Mouse (Mus musculus): ENCODE data around the gene Sipa1l2. TPM values are rescaled to one million over a fixed set of nuclear protein-coding genes. Genes with fewer than 3 reads are reported as not detected.

The Sipa1l2 gene
- polyA plus RNA-seq, 1 experiment: 0.01 TPM

- TF ChIP-seq GATA1 (IDR thresholded peaks at IDR 0.05; ENCODE audit: low read length): no peak
- TF ChIP-seq TAL1 (IDR thresholded peaks at IDR 0.05; ENCODE audit: low read length): no peak
- Histone ChIP-seq H3K4me3 (replicated peaks) (no peak overlapping the region), H3K36me3 (ENCODE audit: control insufficient read depth) (no peaks in the 10 kb centered on the region), H3K27me3 (ENCODE audit: control insufficient read depth) (no peaks in the 10 kb centered on the region), H3K4me1 (ENCODE audit: control insufficient read depth) (no peaks in the 10 kb centered on the region), H3K9me3 (ENCODE audit: control insufficient read depth, low read length) (no peaks in the 10 kb centered on the region)
Measured at GRCm38 (mm10) chr8:125586587-125586986, 17.0 kb upstream of the Sipa1l2 start.

- Histone ChIP-seq H3K4me1 (ENCODE audit: control insufficient read depth) (no peaks in the 10 kb centered on the region), H3K9me3 (ENCODE audit: control insufficient read depth, low read length) (no peaks in the 10 kb centered on the region), H3K4me3 (replicated peaks) (no peak overlapping the region), H3K27me3 (ENCODE audit: control insufficient read depth) (no peaks in the 10 kb centered on the region), H3K36me3 (ENCODE audit: control insufficient read depth) (no peaks in the 10 kb centered on the region)
- TF ChIP-seq TAL1 (IDR thresholded peaks at IDR 0.05; ENCODE audit: low read length) (no peak), GATA1 (IDR thresholded peaks at IDR 0.05; ENCODE audit: low read length) (no peak)
Measured at GRCm38 (mm10) chr8:125584276-125584675, 14.7 kb upstream of the Sipa1l2 start.

DNA sequence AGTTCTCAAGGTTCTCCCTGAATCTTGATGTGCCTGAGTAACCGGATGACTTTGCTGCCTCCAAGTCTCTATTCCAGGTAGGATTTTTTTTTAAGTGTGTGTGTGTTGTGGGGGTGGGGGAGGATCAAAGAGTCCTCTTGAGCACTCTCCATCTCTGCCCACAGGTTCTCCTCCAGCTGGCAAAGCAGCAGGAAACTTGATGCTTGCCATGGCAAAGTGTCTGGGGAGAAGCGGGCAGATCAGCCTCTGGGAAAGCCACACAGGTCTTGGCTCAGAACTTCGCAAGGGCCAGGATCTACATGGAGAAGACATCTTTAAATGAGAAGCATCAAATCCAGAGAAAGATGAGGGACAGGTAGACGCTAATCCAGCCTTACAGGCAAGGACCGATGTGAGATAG is 10.8 kb upstream of the Sipa1l2 start:
- TF ChIP-seq GATA1 (IDR thresholded peaks at IDR 0.05; ENCODE audit: low read length) (no peak), TAL1 (IDR thresholded peaks at IDR 0.05; ENCODE audit: low read length) (no peak)
- Histone ChIP-seq H3K9me3 (ENCODE audit: control insufficient read depth, low read length) (no peaks in the 10 kb centered on the region; the same call in 1 of the 2 replicates), H3K36me3 (ENCODE audit: control insufficient read depth) (no peaks in the 10 kb centered on the region), H3K27me3 (ENCODE audit: control insufficient read depth) (no peaks in the 10 kb centered on the region), H3K4me3 (replicated peaks) (no peak overlapping the region), H3K4me1 (ENCODE audit: control insufficient read depth) (no peaks in the 10 kb centered on the region)

- TF ChIP-seq GATA1 (IDR thresholded peaks at IDR 0.05; ENCODE audit: low read length) (no peak), TAL1 (IDR thresholded peaks at IDR 0.05; ENCODE audit: low read length) (no peak)
- Histone ChIP-seq H3K36me3 (ENCODE audit: control insufficient read depth) (no peaks in the 10 kb centered on the region), H3K4me1 (ENCODE audit: control insufficient read depth) (no peaks in the 10 kb centered on the region), H3K4me3 (replicated peaks) (no peak overlapping the region), H3K27me3 (ENCODE audit: control insufficient read depth) (peaks cover under 1% of the 10 kb centered on the region), H3K9me3 (ENCODE audit: control insufficient read depth, low read length) (peaks cover under 1% of the 10 kb centered on the region; the same call in 1 of the 2 replicates)
Measured at GRCm38 (mm10) chr8:125576127-125576526, 6.5 kb upstream of the Sipa1l2 start.

- Histone ChIP-seq H3K9me3 (ENCODE audit: control insufficient read depth, low read length) (peaks cover 2% of the 10 kb centered on the region; the same call in 1 of the 2 replicates), H3K4me3 (replicated peaks) (no peak overlapping the region), H3K36me3 (ENCODE audit: control insufficient read depth) (no peaks in the 10 kb centered on the region), H3K4me1 (ENCODE audit: control insufficient read depth) (peaks cover 14% of the 10 kb centered on the region), H3K27me3 (ENCODE audit: control insufficient read depth) (peaks cover 19% of the 10 kb centered on the region)
- TF ChIP-seq GATA1 (IDR thresholded peaks at IDR 0.05; ENCODE audit: low read length): no peak
- TF ChIP-seq TAL1 (IDR thresholded peaks at IDR 0.05; ENCODE audit: low read length): no peak
Measured at GRCm38 (mm10) chr8:125574280-125574679, 4.7 kb upstream of the Sipa1l2 start.

GRCm38 (mm10) chr8:125572246-125572645 is 2.6 kb upstream of the Sipa1l2 start:
- TF ChIP-seq GATA1 (IDR thresholded peaks at IDR 0.05; ENCODE audit: low read length): no peak
- no peak for TF ChIP-seq TAL1 (IDR thresholded peaks at IDR 0.05; ENCODE audit: low read length)
- Histone ChIP-seq H3K4me1 (ENCODE audit: control insufficient read depth) (peaks cover 19% of the 10 kb centered on the region), H3K9me3 (ENCODE audit: control insufficient read depth, low read length) (peaks cover 2% of the 10 kb centered on the region; the same call in 1 of the 2 replicates), H3K4me3 (replicated peaks) (no peak overlapping the region), H3K36me3 (ENCODE audit: control insufficient read depth) (no peaks in the 10 kb centered on the region), H3K27me3 (ENCODE audit: control insufficient read depth) (peaks cover 39% of the 10 kb centered on the region)

DNA sequence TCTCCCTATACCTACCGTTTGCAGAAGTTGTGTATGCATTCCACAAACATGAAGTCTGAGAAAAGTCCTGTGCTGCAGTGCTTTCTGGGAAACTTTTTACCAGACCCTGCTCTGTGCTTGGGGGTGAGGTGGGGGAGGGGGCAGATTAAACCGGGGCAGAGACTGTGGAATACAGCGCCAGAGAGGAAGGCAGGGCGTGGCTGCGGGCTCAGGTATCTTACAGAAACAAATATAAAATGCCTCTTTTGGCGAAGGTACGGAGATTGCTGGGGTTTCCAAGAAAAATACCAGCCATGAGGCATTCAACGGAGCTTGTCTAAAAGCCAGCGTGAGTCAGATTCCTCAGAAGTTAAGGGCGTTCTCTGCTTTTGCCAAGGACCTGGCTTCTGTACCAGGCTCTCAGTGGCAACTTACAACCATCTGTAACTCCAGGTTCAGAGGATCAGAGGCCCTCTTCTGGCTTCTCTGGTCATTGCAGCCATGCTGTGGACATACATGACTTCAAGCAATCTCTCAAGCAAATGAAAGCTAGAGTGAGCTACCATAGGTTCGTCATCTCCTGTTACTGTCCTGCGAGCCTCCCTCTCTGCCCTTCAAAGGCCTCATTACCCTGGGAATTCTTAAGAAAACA is 1.3 kb upstream of the Sipa1l2 start:
- Histone ChIP-seq H3K36me3 (ENCODE audit: control insufficient read depth) (no peaks in the 10 kb centered on the region), H3K27me3 (ENCODE audit: control insufficient read depth) (peaks cover 45% of the 10 kb centered on the region), H3K9me3 (ENCODE audit: control insufficient read depth, low read length) (peaks cover 2% of the 10 kb centered on the region; the same call in 1 of the 2 replicates)

DNA sequence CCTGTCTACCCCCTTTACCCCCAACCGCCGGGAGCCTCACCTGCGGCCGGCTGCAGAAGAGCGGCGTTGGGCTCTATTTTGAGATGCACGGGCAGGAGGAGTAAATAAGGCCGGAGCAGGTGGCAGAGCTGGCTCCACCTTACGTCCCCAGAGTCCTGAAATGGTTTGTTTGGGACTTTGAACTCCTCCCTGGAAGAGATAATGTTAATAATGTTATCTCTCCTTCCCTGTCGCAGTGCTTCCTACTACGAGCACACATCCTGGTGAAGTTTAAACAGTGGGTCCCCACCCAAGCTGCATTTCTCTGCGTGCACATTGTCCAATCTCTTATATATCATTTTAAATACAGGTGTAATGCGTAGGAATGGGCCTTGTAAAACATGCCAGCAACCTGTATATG is 781 bp upstream of the Sipa1l2 start:
- Histone ChIP-seq H3K4me3 (replicated peaks) (peak overlapping the region; percentile 57), H3K36me3 (ENCODE audit: control insufficient read depth) (no peaks in the 10 kb centered on the region), H3K4me1 (ENCODE audit: control insufficient read depth) (peaks cover 19% of the 10 kb centered on the region), H3K9me3 (ENCODE audit: control insufficient read depth, low read length) (peaks cover 2% of the 10 kb centered on the region; the same call in 1 of the 2 replicates), H3K27me3 (ENCODE audit: control insufficient read depth) (peaks cover 45% of the 10 kb centered on the region)
- no peak for TF ChIP-seq GATA1 (IDR thresholded peaks at IDR 0.05; ENCODE audit: low read length)
- TF ChIP-seq TAL1 (IDR thresholded peaks at IDR 0.05; ENCODE audit: low read length): no peak

More for the DNA sequence above, 1.3 kb upstream of the Sipa1l2 start:
- no peak overlapping the region for H3K4me3 ChIP-seq (replicated peaks)
- TF ChIP-seq TAL1 (IDR thresholded peaks at IDR 0.05; ENCODE audit: low read length): no peak
- no peak for TF ChIP-seq GATA1 (IDR thresholded peaks at IDR 0.05; ENCODE audit: low read length)
- peaks cover 19% of the 10 kb centered on the region for H3K4me1 ChIP-seq (ENCODE audit: control insufficient read depth)

GRCm38 (mm10) chr8:125568851-125569532 is 616 bp downstream of the Sipa1l2 start:
- peaks cover 45% of the 10 kb centered on the region for H3K27me3 ChIP-seq (ENCODE audit: control insufficient read depth)
- peak overlapping the region; percentile 57 for H3K4me3 ChIP-seq (replicated peaks)
- peaks cover 2% of the 10 kb centered on the region; the same call in 1 of the 2 replicates for H3K9me3 ChIP-seq (ENCODE audit: control insufficient read depth, low read length)
- peaks cover 19% of the 10 kb centered on the region for H3K4me1 ChIP-seq (ENCODE audit: control insufficient read depth)
- TF ChIP-seq GATA1 (IDR thresholded peaks at IDR 0.05; ENCODE audit: low read length): no peak
- no peak for TF ChIP-seq TAL1 (IDR thresholded peaks at IDR 0.05; ENCODE audit: low read length)
- no peaks in the 10 kb centered on the region for H3K36me3 ChIP-seq (ENCODE audit: control insufficient read depth)
